Mouse (Mus musculus): ENCODE results near the gene Slc6a13.

Gene Slc6a13

DNA sequence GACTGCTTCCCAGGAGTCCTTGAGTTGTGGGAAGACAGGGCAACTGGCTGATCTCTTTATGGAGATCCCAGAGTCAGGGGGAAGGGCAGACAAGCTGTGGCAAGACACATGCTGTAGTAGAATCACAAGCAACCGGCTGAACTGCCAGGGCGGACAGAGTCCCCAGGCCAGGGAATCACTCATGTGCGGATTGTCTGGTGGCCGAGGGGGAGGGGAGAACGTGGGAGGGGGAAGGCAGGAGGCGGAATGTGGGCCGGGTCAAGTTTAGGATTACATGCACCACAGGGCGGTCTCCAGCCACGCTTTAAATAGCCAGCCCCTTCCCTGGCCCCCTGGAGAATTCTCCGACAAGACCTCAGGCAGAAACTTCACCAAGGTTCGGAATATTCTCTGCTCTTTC lies at the start of gene Slc6a13:
Gene Slc6a13 (plus strand): TSS at position 274 of the 400 bp plus-strand sequence.
- DNase-seq: peak in 1 of 2 experiments; percentile 41

DNA sequence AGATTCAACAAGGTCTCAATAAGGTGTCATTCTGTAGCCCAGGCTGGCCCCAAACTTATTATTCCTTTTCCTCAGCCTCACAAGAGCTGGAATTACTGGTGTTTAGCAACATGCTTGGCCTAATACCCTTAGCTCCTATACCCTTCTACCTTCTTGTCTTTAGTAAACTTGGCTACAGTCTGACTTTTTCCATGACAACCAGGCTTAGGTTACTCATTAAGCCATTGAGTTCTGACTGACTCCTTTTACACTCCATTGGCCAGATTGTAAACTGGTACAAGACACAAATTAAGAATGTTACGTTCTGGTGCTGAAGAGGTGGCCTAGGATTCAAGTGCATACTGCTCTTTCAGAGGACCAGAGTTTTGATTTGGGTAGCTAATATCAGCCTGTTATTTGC lies 49.6 kb upstream of the Slc6a13 start:
- DNase-seq: no peak

DNA sequence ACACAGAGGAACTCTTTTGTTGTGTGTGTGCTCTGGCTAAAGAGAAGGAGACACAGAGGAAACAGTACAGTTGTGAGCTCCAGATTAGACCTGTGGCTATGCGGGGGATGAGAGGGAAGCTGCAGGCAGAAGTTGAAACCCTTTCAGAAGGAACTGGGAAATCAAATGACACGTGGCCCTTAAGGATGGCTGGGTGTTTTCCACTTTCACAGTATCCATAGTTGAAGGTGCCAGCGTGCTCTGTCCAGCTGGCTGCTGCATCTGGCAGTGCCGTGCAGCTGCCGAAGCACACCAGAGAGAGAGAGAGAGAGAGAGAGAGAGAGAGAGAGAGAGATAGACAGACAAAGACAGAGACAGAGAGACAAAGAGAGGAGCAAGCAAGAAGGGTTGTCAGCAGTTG lies 48.8 kb upstream of the Slc6a13 start:
- DNase-seq: no peak

DNA sequence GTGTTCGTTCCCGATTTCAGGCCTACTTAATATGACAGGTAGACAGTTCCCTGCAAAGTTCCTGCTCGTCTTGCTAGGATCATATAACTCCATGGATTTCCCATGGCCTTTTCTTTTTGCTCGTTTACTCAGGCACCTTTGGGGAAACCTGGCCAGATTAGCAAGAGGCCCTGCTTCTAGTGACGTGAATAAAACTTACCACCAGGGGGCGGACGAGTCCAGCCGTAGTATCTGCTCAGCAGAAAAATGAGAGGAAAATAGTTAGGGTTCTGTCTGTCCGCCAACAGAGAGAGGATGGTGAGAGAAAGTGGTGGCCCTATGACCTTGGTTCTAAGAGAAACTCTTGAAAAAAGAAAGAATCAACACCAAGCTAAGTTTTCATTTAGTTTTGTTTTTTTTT lies 39.5 kb upstream of the Slc6a13 start:
- peak; percentile 36 to 80 for DNase-seq

DNA sequence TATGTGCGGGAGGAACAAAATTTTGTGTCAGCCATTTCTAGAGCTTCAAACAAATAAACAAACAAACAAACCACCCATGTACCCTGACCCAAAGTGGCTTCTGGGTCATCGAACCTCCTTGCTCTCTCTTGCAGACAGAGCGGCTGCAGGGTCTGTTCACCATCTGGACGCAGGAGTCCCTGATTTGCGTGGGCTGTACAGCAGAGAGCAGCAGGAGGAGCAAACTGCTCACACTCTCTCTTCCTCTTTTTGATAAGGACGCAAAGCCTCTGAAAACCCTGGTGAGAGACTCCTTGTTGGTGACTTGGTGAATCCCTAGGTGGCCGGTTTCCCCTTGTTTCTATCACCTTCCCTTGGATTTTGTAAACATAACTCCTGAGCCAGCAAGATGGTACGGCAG lies 38.8 kb upstream of the Slc6a13 start:
- no peak for DNase-seq

DNA sequence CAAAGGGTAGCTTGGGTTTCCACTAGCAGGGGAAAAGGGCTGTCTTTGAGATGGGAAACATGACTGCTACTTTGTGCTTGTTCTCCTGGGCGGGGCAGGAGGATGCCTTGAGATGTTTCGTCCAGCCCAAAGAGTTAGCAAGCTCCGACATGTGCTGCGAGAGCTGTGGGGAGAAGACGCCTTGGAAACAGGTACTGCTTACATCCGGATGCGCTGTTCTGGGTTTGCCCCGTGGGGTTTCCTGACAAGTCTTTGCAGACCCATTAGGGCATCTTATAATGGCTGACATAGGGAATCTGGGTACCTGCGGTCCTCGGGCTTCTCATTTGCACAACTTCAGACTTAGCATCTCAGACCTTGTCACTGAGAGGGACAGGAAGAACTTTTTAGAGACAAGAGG lies 38.0 kb upstream of the Slc6a13 start:
- no peak for DNase-seq

DNA sequence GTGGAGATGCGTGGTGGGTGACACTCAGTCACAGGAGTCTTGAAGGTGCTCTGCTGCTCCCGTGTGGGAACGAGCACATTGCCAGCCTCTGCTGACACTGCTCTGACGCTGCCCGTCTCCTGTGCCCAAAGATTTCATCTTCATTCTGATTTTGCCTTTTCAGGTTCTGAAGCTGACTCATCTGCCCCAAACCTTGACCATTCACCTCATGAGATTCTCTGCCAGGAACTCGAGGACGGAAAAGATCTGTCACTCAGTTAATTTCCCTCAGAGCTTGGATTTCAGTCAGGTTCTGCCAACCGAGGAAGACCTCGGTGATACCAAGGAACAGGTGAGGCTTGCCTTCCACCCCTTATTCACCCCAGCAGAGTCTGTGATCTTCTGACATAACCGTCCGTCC lies 37.5 kb upstream of the Slc6a13 start:
- DNase-seq: no peak

DNA sequence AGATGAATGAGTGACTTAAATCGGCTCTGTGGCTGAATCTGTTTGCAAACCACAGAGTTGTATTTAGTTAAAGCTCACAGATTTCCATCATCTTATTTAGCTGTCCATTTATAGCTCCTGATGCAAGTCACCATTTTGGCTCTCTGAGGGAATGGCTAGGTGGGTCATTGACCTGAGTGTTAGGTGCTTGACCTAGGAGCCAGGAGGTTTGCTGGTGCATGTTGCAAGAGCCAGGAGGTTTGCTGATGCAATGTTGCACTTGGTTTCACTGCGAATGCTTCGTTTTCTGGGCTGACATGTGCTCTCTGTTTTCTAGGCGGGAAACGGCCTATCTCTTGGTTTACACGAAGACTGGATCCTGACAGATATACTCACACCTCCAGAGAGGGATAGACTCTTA lies 29.9 kb upstream of the Slc6a13 start:
- DNase-seq: no peak

DNA sequence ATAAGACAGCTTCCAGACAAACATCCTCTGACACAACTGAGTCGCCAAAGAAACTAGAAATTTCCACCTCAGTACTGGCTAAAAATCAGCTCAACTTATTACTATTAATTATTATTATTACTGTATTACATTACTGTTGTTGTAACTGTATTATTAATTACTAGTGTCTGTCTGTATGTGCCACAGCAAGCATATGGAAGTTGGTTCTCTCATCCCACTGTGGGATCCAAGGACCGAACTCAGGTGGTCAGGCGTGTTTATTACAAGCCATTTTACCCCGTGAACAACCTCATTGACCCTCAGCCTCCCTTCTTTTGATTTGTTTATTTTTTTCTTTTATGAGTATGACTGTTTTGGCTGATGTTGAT lies 28.3 kb upstream of the Slc6a13 start:
- no peak for DNase-seq

DNA sequence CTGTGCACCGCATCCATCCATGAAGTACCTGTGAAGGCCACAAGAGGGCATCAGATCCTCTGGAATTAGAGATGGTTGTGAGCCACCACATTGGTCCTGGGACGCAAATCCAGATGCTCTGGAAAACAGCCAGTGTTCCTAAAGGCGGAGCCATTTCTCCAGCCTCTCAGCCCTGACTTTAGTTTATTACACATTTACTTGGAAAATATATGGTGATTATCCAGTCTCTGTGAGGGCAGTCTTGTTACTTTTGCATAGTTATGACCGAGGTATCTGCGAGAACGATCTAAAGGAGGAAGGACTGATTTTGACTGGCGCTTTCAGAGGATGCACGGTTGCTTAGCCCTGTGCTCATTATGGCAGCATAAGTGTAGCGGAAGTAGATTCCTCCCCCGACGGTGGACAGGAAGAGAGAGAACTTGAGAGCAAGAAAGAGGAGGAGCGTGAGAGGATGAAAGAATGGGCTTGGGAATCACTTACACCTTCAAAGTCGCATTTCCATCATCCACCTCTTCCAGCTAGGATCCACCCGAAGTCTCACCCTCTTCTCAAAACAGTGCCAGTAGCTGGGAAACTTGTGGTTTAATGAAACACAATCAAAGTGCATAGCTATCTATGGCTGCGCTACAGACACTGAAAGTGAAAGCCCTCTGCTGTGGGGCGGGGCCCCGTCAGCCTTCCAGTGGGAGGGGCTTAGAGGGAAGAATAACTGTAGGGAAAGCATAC lies 27.8 kb upstream of the Slc6a13 start:
- peak; percentile 67 to 82 for DNase-seq

DNA sequence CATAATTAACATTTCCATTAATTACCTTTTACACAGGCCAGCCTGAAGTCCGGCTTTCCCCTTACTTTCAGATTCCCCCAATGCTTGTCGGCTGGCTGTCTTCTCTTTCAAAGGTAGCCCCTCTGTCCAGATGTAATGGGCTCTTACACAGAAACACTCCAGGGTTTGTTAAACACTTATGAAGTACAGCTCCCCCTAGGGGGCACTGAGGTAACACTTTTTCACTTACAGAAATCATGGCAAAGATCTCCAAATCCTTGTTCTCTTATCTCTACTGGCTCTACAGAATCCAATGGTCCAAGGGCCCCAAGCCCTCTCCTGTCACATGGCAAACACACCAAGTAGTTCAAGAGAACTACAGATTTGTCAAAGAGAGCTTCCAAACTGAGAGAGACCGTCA lies 25.7 kb upstream of the Slc6a13 start:
- DNase-seq: peak in 1 of 2 experiments; percentile 25

DNA sequence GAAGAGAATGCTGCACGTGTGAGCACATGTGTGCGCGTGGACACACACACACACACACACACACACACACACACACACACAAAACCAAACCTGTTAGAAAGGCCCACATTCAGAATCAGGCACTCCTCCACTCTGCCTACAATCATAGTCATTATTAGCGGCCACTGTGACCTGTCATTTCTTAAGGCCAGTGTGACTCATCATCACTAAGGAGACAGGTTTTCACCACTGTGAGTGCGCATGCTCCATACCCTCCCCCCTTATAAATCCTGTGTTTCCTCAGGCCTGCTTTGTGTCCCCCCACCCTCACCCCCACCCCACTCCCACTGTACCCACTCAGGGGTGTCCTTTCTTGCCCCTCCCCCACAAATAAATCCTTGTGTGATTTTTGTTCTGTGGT lies 15.9 kb upstream of the Slc6a13 start:
- DNase-seq: no peak

DNA sequence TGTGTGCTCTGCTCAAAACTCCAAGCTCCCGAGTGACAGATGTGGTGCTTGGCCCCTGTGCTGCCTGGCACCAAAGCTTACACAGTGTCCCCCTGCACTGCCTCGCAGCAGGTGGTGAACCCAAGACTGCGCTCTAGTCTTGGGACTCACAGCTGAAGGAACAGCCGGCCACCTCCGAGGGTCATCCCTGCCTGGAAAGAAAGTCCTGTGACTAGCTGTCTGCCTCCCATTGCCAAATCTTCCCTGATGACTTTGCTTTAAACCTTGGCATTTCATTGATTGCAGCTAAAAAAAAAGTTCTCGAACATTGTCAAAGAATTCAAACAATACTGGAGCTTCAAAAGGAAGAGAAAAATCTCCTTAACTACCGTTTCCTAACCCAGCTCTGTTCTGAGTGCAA lies 710 bp upstream of the Slc6a13 start:
- DNase-seq: no peak

DNA sequence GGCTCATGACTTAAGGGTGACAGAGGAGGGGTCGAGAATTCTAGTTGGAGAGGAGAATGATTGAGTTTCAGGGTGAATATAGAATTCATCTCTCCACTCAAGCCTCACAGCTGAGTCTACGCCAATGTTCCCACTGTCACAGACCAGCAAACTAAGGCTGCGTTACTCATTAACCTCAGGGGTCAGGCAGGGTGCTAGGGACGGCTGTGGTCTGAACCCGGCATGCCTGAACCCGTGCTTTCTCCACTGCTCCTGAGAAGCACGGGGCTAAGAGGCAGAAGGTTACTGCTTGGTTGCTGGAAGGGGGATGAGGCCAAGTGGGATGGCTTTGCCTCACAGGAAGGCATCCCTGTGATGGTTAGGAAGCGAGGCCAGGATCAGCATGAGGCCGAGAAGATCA lies 477 bp downstream of the Slc6a13 start:
- no peak for DNase-seq

DNA sequence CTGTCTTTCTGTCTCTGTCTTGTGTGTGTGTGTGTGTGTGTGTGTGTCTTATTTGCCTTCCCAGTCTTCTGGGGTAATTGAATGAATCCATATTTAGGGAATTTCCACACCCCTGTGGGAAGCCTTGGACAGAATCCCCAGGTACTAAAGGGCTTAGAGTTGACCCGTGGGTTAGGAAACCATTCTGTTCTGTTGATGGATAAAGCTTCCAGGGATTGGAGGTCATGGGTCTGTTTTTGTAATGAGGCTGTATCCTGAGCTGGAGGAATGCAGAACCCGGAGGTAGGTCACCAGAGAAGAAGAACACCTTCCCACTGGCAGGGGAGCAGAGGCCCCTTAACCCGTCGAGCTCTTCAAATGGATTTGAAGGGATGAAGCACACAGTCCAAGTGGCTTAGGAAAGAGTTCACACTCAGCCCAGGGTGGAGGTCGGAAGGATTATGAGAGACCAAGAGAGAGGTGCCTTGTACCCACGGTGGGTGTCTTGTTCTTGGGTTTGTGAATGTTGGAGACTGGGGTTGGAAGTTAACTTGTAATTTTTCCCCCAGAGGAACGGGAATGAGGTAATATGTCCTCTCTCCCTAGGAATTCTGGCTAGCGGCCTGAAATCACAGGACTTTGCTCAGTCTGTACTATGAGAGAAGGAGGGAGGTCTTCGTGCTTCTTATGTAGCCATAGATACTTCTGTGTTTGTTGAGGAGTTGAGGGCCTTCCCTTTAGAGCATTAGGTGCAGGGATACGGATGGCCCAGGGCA lies 3.6 kb downstream of the Slc6a13 start:
- no peak for DNase-seq

DNA sequence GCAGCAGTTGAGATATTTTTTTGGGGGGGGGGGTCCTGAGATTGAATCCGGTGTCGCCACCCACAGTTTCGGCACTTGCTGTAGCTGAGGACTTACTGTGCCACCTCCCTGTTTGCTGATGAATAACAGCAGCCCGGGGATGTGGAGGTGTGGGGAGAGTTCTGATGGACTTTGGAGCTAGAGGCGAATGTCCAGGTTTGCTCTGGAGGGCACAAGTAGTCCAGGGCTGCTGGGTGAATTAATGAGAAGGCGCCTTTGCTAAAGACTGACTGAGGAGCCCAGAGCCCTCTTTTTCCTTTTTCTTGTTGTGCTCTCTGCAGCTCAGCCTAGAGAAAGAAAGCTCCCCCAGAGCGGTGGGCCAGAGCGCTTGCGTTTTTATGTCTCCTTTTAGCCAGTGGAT lies 4.6 kb downstream of the Slc6a13 start:
- no peak for DNase-seq

DNA sequence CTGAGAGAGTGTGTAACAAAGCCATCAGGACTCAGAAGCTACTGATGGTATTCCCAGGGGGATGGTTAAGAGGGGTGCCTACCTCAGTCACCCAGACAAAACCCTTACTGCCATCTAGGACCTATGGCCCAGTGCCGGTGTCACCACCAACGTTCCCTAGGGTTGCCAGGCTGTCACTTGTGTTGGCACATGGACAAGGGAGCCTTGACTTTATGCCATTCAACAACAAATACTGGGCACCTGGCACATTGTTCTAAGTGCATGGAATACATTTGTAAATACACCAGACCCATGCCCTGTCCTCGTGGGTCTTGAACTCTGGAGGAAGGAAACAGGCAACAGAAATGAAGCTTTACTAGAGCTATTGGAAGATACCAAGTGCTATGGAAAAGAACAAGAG lies 5.5 kb downstream of the Slc6a13 start:
- no peak for DNase-seq

DNA sequence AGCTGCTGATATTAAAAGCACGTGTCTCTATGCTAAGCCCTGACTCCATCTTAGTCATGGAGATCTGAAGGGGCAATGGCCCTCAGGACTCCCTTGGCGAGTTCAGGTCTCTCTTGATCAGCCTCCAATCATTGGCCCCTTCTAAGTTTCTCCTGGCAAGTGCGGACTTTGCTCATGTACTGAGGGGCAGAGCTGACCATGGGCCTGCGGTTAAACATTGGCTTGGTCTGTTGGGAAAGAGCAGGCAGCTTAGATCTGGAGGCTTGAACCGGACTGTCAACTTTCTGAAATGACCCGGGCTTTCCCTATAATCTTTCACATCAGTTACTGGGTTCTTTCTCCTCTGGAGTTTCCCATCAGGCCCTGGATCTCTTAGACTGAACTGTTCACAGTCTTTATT lies 11.0 kb downstream of the Slc6a13 start:
- DNase-seq: no peak

DNA sequence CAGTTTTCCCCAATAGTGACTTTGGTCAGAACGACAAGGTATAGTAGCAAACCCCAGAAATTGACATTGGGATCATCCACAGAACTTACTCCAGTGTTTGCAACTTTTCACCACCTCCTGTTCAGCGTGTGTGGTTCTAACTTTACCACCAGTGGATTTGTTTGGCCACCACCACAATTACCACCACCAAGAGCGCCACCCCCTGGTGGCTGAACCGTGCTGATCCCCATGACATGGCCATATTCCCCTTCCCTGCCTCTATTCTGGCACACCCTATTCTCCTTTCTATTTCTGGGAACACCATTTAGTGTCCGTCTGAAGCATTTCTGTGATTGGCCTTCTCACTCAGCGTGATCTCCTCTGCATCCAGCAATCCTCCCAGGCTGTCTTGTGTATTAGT lies 19.1 kb downstream of the Slc6a13 start:
- DNase-seq: no peak

DNA sequence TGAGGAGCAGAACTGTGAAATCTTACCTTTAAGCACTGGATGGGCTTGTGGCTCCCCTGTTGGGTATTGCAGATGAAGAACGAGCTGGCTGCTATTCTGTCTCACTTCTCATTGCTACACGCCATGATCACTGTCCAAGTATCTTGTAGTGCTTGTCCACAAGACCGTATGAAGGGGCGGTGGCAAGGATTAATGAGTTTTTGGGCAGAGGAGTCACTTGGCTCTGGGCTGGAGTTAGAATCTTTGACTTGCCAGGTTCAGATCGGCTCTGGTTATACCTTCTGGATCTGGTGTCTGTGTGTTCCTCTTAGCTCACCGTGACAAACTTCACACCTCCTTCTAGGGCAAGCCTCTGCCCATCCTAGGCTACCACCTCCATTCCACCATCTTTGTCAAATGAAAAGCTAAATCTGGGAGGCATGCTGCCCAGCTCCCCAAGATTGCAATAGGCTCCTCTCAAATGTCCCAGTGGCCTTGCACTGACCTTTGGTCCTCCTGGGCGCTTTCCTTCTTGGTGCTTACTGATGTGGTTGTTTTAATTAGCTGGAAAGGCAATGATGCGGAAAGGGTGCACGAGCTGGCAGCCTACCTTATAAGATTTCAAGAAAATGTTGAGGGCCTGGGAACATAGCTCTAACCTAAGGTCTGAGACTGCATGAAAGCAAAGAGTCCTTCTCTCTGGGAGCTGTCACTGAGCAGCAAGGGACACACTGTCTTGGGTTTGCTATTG lies 22.5 kb downstream of the Slc6a13 start:
- no peak for DNase-seq

DNA sequence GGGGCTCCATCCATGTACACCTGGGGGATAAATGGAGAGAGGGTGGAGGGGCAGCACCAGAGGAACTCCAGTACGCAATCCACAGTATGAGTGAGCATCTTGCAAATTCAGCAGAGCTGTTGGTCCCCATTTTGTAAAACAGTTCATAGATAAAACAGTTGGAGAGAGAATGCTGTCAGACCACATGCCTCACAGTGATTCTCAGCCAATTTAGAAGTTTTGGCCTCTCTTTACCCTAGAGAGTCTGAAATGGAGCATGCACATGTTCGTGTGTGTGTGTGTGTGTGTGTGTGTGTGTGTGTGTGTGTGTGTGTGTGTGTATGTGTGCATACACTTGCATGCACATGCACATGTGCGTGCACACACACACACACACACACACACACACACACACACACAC lies 25.3 kb downstream of the Slc6a13 start:
- DNase-seq: no peak

DNA sequence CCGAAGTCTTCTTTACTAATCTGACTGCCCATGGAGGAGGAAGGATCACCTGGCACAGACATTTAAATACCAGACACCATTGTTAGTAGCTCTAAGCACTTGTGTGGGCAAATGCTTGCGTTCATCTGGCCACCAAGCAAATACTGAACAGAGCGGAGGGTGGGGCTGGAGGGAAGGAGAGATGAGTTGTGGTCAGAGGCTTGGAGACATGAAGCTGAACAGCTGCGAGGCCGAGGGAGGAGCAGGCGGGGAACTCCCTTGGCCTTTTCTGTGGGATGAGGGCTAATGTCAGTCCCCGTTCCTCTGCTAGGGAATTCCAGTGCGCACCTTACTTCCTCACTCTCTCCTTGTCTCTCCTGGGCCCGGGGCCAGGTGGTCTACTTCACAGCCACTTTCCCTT lies 25.7 kb downstream of the Slc6a13 start:
- DNase-seq: no peak

DNA sequence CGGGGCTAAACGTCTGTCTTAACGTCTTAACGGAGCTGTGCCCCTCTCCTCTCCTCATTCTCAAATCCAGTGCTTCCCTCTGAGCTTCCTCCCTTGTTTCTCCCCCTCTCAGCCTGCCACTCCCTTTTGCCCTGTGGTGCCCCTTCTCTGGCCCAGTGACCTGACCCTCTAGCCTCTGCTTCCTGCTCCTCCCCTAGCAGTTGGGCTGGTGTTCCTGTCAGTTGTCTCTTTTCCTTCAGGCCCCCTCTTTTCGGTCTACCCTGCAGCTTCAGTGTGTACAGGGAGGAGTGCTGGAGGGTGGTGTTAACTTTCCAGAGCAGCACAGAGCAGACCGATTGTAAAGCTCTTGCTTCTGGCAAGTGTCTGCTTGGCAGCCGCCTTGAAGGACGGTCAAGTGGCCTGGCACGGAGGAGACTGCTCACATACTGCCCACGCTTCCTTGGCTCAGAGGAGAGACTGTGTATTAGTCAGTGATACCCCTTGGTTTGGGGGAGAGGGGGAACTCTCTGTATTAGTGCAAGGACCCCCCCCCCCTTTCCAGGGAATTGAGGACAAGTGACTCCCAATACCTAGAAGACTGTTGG lies 26.6 kb downstream of the Slc6a13 start:
- peak in 1 of 2 experiments; percentile 52 for DNase-seq

DNA sequence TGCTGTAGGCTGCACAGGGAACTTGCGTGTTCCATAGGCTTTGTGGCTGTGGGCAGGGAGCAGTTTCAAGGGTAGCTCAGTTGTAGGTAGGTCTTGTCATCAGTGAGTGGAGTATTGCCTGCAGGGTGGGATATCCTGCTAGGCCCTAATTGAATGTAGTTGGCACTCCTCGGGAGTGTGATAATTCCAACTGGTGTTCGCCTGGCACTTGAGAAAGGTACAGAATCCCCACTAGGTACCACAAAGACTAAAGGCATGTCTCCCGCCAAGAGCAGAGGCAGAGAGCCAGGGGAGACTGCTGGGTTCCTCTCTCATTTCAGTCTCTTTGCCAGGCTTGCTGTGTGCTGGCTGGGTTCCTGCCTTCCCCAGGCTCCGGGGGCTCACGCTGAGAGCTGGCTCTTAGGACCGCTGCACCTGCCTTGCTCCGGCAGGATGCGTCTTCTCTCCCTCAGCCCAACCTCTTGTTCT lies 28.4 kb downstream of the Slc6a13 start:
- DNase-seq: no peak

All from lung, postnatal 4 days (tissue).